Mouse (Mus musculus) mammary gland, adult 2 months (tissue): ENCODE measurements around the gene Gm45799. TPM values are rescaled to one million over a fixed set of nuclear protein-coding genes. Genes with fewer than 3 reads are reported as not detected.

Source experiments
- polyA plus RNA-seq: library from polyadenylated mRNA; depleted of rRNA; stranded (reverse); fragments of >200 nt; gene quantifications from 2 replicates; pipeline ENCODE4 v1.2.3, GENCODE M21; 2012; ENCODE audit warnings: low replicate concordance; rRNA removed

The Gm45799 gene
- polyA plus RNA-seq, result 262 and 505 TPM in 2 replicates

DNA sequence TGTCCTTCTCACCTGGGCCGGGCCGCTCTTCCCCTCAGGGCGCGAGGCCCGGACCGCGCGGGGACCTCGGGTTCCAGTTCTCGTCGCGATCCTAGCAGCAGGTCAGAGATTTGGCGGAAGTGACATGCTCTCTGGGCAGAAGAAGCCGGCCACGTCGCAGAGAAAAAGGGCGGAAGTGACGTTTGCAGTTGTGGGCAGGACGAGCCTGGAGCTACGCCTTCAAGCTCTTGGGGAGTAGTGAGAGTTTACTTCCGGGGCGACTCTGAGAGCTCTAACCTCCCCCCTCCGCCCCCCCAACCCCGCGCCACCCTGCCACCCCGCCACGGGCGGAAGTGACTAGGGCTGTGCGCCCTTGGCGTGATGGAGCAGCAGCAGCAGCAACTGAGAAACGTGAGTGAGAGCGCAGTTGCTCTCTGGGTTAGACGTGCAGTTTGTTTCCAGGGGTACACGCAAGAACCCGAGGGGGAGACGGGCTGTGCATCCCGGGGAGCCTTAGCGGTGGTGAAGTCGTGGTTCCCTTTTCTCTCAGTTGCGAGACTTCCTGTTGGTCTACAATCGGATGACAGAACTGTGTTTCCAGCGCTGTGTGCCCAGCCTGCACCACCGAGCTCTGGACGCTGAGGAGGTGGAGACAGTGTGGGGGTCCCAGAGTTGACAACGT, at the start of gene Gm45799, which contains the start of gene Arfip2:
TSS of gene Gm45799 (plus strand) at position 320 of the 661 bp plus-strand sequence.
TSS of gene Arfip2 (minus strand) at position 184 of the 661 bp plus-strand sequence.

DNA sequence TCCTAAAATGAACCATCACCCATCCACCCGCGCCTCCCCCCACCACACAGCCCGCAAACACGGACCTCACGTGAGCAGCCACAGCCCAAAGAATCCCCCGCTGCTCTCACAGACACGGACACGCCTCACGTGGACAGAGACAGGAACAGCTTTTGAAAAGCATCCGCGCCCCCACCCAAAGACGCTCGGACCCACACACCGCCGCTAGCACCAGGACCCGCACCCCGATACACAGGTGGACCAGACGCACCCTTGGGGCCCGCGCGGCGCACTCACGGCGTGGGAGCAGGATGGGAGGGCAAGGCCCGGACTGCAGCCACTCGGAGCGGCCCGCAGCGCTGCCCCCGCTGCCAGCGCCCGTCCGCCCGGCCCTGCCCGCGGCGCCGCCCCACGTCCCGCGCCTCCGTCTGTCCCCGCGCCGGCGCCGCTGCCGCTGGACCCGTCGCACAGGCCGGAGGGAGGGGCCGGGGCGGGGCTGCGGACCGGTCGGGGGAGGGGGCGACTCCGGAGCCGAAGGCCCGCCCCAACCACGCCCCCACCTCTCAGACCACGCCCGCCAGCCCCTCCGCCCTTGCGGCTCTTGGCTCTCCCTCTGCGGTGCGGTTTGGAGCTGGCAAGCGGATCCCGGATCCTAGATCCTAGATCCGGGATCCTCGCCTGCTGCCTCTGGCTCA, 7.1 kb upstream of the Gm45799 start, which contains the start of gene Trim3:
TSS of gene Trim3 (minus strand) at position 445 of the 674 bp plus-strand sequence.

DNA sequence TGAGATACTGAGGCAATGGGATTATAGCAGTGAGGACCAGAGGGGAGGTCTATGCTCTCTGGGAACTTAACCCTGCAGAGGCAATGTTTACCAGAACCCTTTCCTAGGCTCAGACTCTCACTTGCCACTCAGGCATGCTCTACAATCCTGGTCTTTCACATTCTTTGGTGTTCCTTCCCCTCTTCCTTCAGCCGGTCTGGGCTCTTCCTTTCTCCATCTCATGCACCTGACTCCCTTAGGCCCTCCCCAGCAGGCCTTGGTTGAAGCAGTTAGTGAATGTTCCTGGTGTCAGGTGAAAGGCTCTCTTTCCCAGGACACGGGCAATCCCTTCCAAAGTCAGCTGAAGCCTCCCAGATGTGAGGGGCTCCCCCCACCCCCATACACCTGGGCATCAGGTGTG, 596 bp upstream of the Gm45799 start, which contains the start of gene Timm10b:
TSS of gene Timm10b (plus strand) at position 301 of the 400 bp plus-strand sequence.

GRCm38 (mm10) chr7:105650639-105651435, 10.5 kb downstream of the Gm45799 start, which contains the start of gene Dnhd1:
Gene Dnhd1, plus strand, starts transcription at chr7:105650827.

Other genes starting within 250 kb of the Gm45799 start
- 59.1 and 65.1 TPM in 2 replicates for gene Fam160a2, start 240.5 kb upstream of the Gm45799 start, polyA plus RNA-seq
- gene Cnga4, start 236.0 kb upstream of the Gm45799 start, polyA plus RNA-seq, result 0.27 and 0.30 TPM in 2 replicates
- gene Cckbr, start 214.8 kb upstream of the Gm45799 start, polyA plus RNA-seq, result not detected in 2 replicates
- 92.9 and 226 TPM in 2 replicates for gene Cavin3, start 158.3 kb upstream of the Gm45799 start, polyA plus RNA-seq
- 69.1 and 110 TPM in 2 replicates for gene Smpd1, start 86.2 kb upstream of the Gm45799 start, polyA plus RNA-seq
- gene Apbb1, start 58.9 kb upstream of the Gm45799 start, polyA plus RNA-seq, result 23.3 and 35.9 TPM in 2 replicates
- gene Hpx, start 40.4 kb upstream of the Gm45799 start, polyA plus RNA-seq, result 1.1 and 13.0 TPM in 2 replicates
- gene Trim3, start 7.0 kb upstream of the Gm45799 start, polyA plus RNA-seq, result 47.8 and 65.0 TPM in 2 replicates
- gene Timm10b, start 496 bp upstream of the Gm45799 start, polyA plus RNA-seq, result 143 and 164 TPM in 2 replicates
- gene Arfip2, start 136 bp upstream of the Gm45799 start, polyA plus RNA-seq, result 58.6 and 60.8 TPM in 2 replicates
- 2.3 and 5.4 TPM in 2 replicates for gene Dnhd1, start 10.3 kb downstream of the Gm45799 start, polyA plus RNA-seq
- 124 and 195 TPM in 2 replicates for gene Ilk, start 96.0 kb downstream of the Gm45799 start, polyA plus RNA-seq
- 8.2 and 10.6 TPM in 2 replicates for gene Rrp8, start 96.8 kb downstream of the Gm45799 start, polyA plus RNA-seq
- gene Taf10, start 103.8 kb downstream of the Gm45799 start, polyA plus RNA-seq, result 320 and 670 TPM in 2 replicates
- 156 and 246 TPM in 2 replicates for gene Tpp1, start 111.7 kb downstream of the Gm45799 start, polyA plus RNA-seq
- 11.7 and 15.2 TPM in 2 replicates for gene Dchs1, start 147.1 kb downstream of the Gm45799 start, polyA plus RNA-seq
- gene Mrpl17, start 170.5 kb downstream of the Gm45799 start, polyA plus RNA-seq, result 220 and 240 TPM in 2 replicates